Mouse (Mus musculus): Measurements from ENCODE around the gene Rpgr. TPM values are rescaled to one million over a fixed set of nuclear protein-coding genes. Genes with fewer than 3 reads are reported as not detected.

Gene Rpgr
- polyA plus RNA-seq, 1 experiment = 0.47 TPM

- H3K4me3 ChIP-seq (ENCODE audit: extremely low read depth, insufficient read depth, insufficient read length) = no peak within 1 kb of the TSS
- TF ChIP-seq POLR2A (IDR thresholded peaks at IDR 0.05; ENCODE audit: low read depth, low read length) (no peak), CTCF (IDR thresholded peaks at IDR 0.05; ENCODE audit: extremely low read depth, insufficient read depth, insufficient read length, insufficient replicate concordance) (no peak)
- 34% methylated on average over 19 of the region's 19 CpGs for WGBS
Observed at GRCm38 (mm10) chrX:10117065-10117719, 99.5 kb downstream of the Rpgr start, which contains the start of gene Srpx. Gene Srpx, minus strand, starts transcription at chrX:10117709.

DNA sequence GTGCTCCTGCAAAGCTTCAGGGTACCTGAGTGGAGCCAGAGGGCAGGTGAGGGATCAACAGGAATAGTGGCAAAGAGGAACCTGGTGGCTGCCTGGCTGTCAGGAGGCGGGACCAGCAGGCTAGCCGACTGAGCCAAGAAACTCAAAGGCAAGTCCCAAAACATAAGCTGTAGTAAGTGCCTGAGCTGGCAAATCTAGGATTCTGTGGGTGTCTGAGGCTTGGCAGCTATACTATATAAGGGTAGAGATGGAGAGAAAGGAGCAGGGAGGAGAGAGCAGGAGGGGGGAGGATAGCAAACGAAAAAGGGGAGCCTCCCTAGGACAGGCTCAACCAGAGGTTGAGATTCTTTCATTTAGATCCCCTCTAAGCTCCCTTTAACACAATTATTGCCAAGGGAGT lies 100.9 kb downstream of the Rpgr start:
- TF ChIP-seq POLR2A (IDR thresholded peaks at IDR 0.05; ENCODE audit: low read depth, low read length) (no peak), CTCF (IDR thresholded peaks at IDR 0.05; ENCODE audit: extremely low read depth, insufficient read depth, insufficient read length, insufficient replicate concordance) (no peak)
- 72% methylated on average over 3 of the region's 3 CpGs for WGBS

More at GRCm38 (mm10) chrX:10117065-10117719, 99.5 kb downstream of the Rpgr start, which contains the start of gene Srpx:
- H3K4me1 ChIP-seq (ENCODE audit: control insufficient read depth, insufficient read depth, insufficient read length) = no peaks in the 10 kb centered on the region
- no peaks in the 10 kb centered on the region for H3K27me3 ChIP-seq (ENCODE audit: control insufficient read depth, insufficient read depth, low read length)
- H3K27ac ChIP-seq (ENCODE audit: insufficient read depth, low read length) = no peak within 1 kb of the TSS; the same call in 1 of the 2 replicates
- DNase-seq (ENCODE audit: low read depth in 1 of 2, low spot score in 2 of 2) = no peak
- no peaks in the 10 kb centered on the region for H3K36me3 ChIP-seq (ENCODE audit: control insufficient read depth, insufficient read depth, low read length)

GRCm38 (mm10) chrX:10110736-10111135 lies 106.0 kb downstream of the Rpgr start:
- no peak for DNase-seq (ENCODE audit: low read depth in 1 of 2, low spot score in 2 of 2)
- H3K36me3 ChIP-seq (ENCODE audit: control insufficient read depth, insufficient read depth, low read length) = no peaks in the 10 kb centered on the region
- TF ChIP-seq POLR2A (IDR thresholded peaks at IDR 0.05; ENCODE audit: low read depth, low read length) (no peak), CTCF (IDR thresholded peaks at IDR 0.05; ENCODE audit: extremely low read depth, insufficient read depth, insufficient read length, insufficient replicate concordance) (no peak)
- H3K4me3 ChIP-seq (ENCODE audit: extremely low read depth, insufficient read depth, insufficient read length) = no peak overlapping the region
- H3K4me1 ChIP-seq (ENCODE audit: control insufficient read depth, insufficient read depth, insufficient read length) = no peaks in the 10 kb centered on the region
- no peaks in the 10 kb centered on the region for H3K27me3 ChIP-seq (ENCODE audit: control insufficient read depth, insufficient read depth, low read length)
- WGBS = 50% methylated on average over 1 of the region's 1 CpGs
- no peak overlapping the region for H3K27ac ChIP-seq (ENCODE audit: insufficient read depth, low read length)

More for the DNA sequence above, 100.9 kb downstream of the Rpgr start:
- no peak for DNase-seq (ENCODE audit: low read depth in 1 of 2, low spot score in 2 of 2)
- no peaks in the 10 kb centered on the region for H3K27me3 ChIP-seq (ENCODE audit: control insufficient read depth, insufficient read depth, low read length)
- H3K36me3 ChIP-seq (ENCODE audit: control insufficient read depth, insufficient read depth, low read length) = no peaks in the 10 kb centered on the region
- H3K4me1 ChIP-seq (ENCODE audit: control insufficient read depth, insufficient read depth, insufficient read length) = no peaks in the 10 kb centered on the region
- H3K27ac ChIP-seq (ENCODE audit: insufficient read depth, low read length) = no peak overlapping the region
- no peak overlapping the region for H3K4me3 ChIP-seq (ENCODE audit: extremely low read depth, insufficient read depth, insufficient read length)

DNA sequence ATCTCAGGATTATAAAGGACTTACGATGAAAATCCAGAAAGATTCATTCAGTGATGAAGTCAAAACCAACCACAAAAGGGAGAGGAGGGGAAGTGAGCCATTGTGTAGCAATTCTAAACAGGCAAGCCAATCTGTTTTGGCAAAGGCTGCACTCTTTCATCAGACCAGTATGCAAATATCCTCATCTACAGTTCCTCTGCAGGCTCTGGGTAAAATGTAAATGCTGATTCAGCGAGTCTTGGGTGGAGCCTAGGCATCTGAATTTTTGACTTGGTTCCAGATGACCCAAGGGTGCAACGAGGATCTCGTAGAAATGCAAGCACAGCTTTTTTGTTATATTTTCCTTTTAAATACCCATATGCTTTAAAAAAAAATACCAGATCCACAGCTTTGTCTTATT lies 108.2 kb downstream of the Rpgr start:
- no peak overlapping the region for H3K27ac ChIP-seq (ENCODE audit: insufficient read depth, low read length)
- WGBS = 60% methylated on average over 4 of the region's 4 CpGs
- DNase-seq (ENCODE audit: low read depth in 1 of 2, low spot score in 2 of 2) = no peak

DNA sequence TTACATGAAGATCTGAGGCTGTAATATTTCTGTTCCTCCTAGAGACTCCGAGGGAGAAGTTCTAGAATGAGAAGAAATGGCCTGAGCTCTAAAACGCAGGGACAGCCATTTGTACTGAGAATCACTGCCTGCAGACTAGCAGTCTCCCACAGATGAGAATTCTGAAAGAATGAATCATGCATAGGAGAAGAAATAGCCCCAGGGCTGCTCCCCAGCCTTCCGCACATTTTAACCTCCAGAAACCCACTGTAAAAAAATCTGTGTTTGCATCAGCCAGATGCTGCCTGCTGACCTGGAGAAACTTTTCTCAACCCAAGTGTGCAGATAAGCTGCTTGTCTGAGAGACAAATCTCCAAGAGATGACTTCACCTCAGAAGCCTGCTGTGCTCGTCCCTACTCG lies 111.2 kb downstream of the Rpgr start:
- 79% methylated on average over 5 of the region's 5 CpGs for WGBS
- no peak for DNase-seq (ENCODE audit: low read depth in 1 of 2, low spot score in 2 of 2)
- Histone ChIP-seq H3K4me1 (ENCODE audit: control insufficient read depth, insufficient read depth, insufficient read length) (no peaks in the 10 kb centered on the region), H3K4me3 (ENCODE audit: extremely low read depth, insufficient read depth, insufficient read length) (no peak overlapping the region), H3K36me3 (ENCODE audit: control insufficient read depth, insufficient read depth, low read length) (no peaks in the 10 kb centered on the region), H3K27ac (ENCODE audit: insufficient read depth, low read length) (no peak overlapping the region), H3K27me3 (ENCODE audit: control insufficient read depth, insufficient read depth, low read length) (no peaks in the 10 kb centered on the region)
- TF ChIP-seq POLR2A (IDR thresholded peaks at IDR 0.05; ENCODE audit: low read depth, low read length) (no peak), CTCF (IDR thresholded peaks at IDR 0.05; ENCODE audit: extremely low read depth, insufficient read depth, insufficient read length, insufficient replicate concordance) (no peak)

More for the DNA sequence above, 108.2 kb downstream of the Rpgr start:
- no peak overlapping the region for H3K4me3 ChIP-seq (ENCODE audit: extremely low read depth, insufficient read depth, insufficient read length)
- H3K27me3 ChIP-seq (ENCODE audit: control insufficient read depth, insufficient read depth, low read length) = no peaks in the 10 kb centered on the region
- TF ChIP-seq CTCF (IDR thresholded peaks at IDR 0.05; ENCODE audit: extremely low read depth, insufficient read depth, insufficient read length, insufficient replicate concordance) = no peak
- TF ChIP-seq POLR2A (IDR thresholded peaks at IDR 0.05; ENCODE audit: low read depth, low read length) = no peak
- H3K36me3 ChIP-seq (ENCODE audit: control insufficient read depth, insufficient read depth, low read length) = no peaks in the 10 kb centered on the region
- H3K4me1 ChIP-seq (ENCODE audit: control insufficient read depth, insufficient read depth, insufficient read length) = no peaks in the 10 kb centered on the region

- TF ChIP-seq POLR2A (IDR thresholded peaks at IDR 0.05; ENCODE audit: low read depth, low read length) (no peak), CTCF (IDR thresholded peaks at IDR 0.05; ENCODE audit: extremely low read depth, insufficient read depth, insufficient read length, insufficient replicate concordance) (no peak)
- no peaks in the 10 kb centered on the region for H3K4me1 ChIP-seq (ENCODE audit: control insufficient read depth, insufficient read depth, insufficient read length)
- no peaks in the 10 kb centered on the region for H3K36me3 ChIP-seq (ENCODE audit: control insufficient read depth, insufficient read depth, low read length)
- no peak for DNase-seq (ENCODE audit: low read depth in 1 of 2, low spot score in 2 of 2)
- no peak overlapping the region for H3K27ac ChIP-seq (ENCODE audit: insufficient read depth, low read length)
- WGBS = 68% methylated on average over 1 of the region's 1 CpGs
- H3K4me3 ChIP-seq (ENCODE audit: extremely low read depth, insufficient read depth, insufficient read length) = no peak overlapping the region
- no peaks in the 10 kb centered on the region for H3K27me3 ChIP-seq (ENCODE audit: control insufficient read depth, insufficient read depth, low read length)
Observed at GRCm38 (mm10) chrX:10102739-10103138, 114.0 kb downstream of the Rpgr start.

- no peak for TF ChIP-seq CTCF (IDR thresholded peaks at IDR 0.05; ENCODE audit: extremely low read depth, insufficient read depth, insufficient read length, insufficient replicate concordance)
- TF ChIP-seq POLR2A (IDR thresholded peaks at IDR 0.05; ENCODE audit: low read depth, low read length) = no peak
- H3K4me3 ChIP-seq (ENCODE audit: extremely low read depth, insufficient read depth, insufficient read length) = no peak overlapping the region
- DNase-seq (ENCODE audit: low read depth in 1 of 2, low spot score in 2 of 2) = no peak
- H3K4me1 ChIP-seq (ENCODE audit: control insufficient read depth, insufficient read depth, insufficient read length) = no peaks in the 10 kb centered on the region
- H3K36me3 ChIP-seq (ENCODE audit: control insufficient read depth, insufficient read depth, low read length) = no peaks in the 10 kb centered on the region
- WGBS = 79% methylated on average over 3 of the region's 3 CpGs
- no peaks in the 10 kb centered on the region for H3K27me3 ChIP-seq (ENCODE audit: control insufficient read depth, insufficient read depth, low read length)
- no peak overlapping the region for H3K27ac ChIP-seq (ENCODE audit: insufficient read depth, low read length)
Observed at GRCm38 (mm10) chrX:10095797-10096196, 120.9 kb downstream of the Rpgr start.
